Mouse (Mus musculus): ENCODE measurements around the gene Sphk1. TPM values are rescaled to one million over a fixed set of nuclear protein-coding genes. Genes with fewer than 3 reads are reported as not detected.
A peak's percentile ranks its signal among the peaks of the same experiment; 100 is the strongest.

Sphk1 gene
- total and polyA plus RNA-seq, 3 experiments, result 53.5 to 127 TPM; not detected in 1

GRCm38 (mm10) chr11:116518482-116518881 lies 12.2 kb upstream of the Sphk1 start:
- DNase-seq (ENCODE audit: low read depth, low spot score), result no peak
- H3K4me1 ChIP-seq (ENCODE audit: control insufficient read depth in 1 of 2, insufficient read depth in 2 of 2, low read length in 2 of 2), result peaks cover 8 to 15% of the 10 kb centered on the region in 2 experiments
- no peaks in the 10 kb centered on the region for H3K79me2 ChIP-seq (ENCODE audit: control insufficient read depth, insufficient read depth, low read length, poor library complexity)
- H3K27me3 ChIP-seq (ENCODE audit: control insufficient read depth in 1 of 2, insufficient read depth in 2 of 2, low read length in 2 of 2), result no peaks in the 10 kb centered on the region
- no peak overlapping the region for H3K27ac ChIP-seq (ENCODE audit: control insufficient read depth, low read depth, low read length)
- TF ChIP-seq MYC (IDR thresholded peaks at IDR 0.05; ENCODE audit: low read depth, low read length), result no peak
- TF ChIP-seq E2F4 (IDR thresholded peaks at IDR 0.05; ENCODE audit: borderline replicate concordance, low read depth, low read length), result no peak
- TF ChIP-seq ZC3H11A (IDR thresholded peaks at IDR 0.05; ENCODE audit: low read depth, low read length), result no peak
- TF ChIP-seq RCOR1 (IDR thresholded peaks at IDR 0.05; ENCODE audit: low read depth, low read length), result 0 out of 2 replicates have a peak, but pooled peaks have one; percentile 17
- TF ChIP-seq RAD21 (IDR thresholded peaks at IDR 0.05; ENCODE audit: low read depth, low read length), result no peak
- no peak overlapping the region for H3K4me3 ChIP-seq (ENCODE audit: control insufficient read depth in 1 of 2, insufficient read depth in 1 of 2, low read depth in 2 of 2, low read length in 2 of 2)
- H3K9me3 ChIP-seq (replicated peaks; ENCODE audit: insufficient read depth, low read length), result no peaks in the 10 kb centered on the region
- peaks cover 0 to 2% of the 10 kb centered on the region in 2 experiments; a peak in 2 of 4 replicates for H3K36me3 ChIP-seq (ENCODE audit: control insufficient read depth in 1 of 2, insufficient read depth in 2 of 2, low read length in 2 of 2)
- H3K9ac ChIP-seq (ENCODE audit: control insufficient read depth, low read depth, low read length, poor library complexity, severe bottlenecking), result no peak overlapping the region

GRCm38 (mm10) chr11:116521143-116521542 lies 9.6 kb upstream of the Sphk1 start:
- Histone ChIP-seq H3K9ac (ENCODE audit: control insufficient read depth, low read depth, low read length, poor library complexity, severe bottlenecking) (no peak overlapping the region), H3K4me3 (ENCODE audit: control insufficient read depth in 1 of 2, insufficient read depth in 1 of 2, low read depth in 2 of 2, low read length in 2 of 2) (no peak overlapping the region), H3K27me3 (ENCODE audit: control insufficient read depth in 1 of 2, insufficient read depth in 2 of 2, low read length in 2 of 2) (no peaks in the 10 kb centered on the region), H3K9me3 (replicated peaks; ENCODE audit: insufficient read depth, low read length) (no peaks in the 10 kb centered on the region), H3K79me2 (ENCODE audit: control insufficient read depth, insufficient read depth, low read length, poor library complexity) (no peaks in the 10 kb centered on the region), H3K36me3 (ENCODE audit: control insufficient read depth in 1 of 2, insufficient read depth in 2 of 2, low read length in 2 of 2) (peaks cover 0 to 5% of the 10 kb centered on the region in 2 experiments; a peak in 2 of 4 replicates), H3K27ac (ENCODE audit: control insufficient read depth, low read depth, low read length) (no peak overlapping the region), H3K4me1 (ENCODE audit: control insufficient read depth in 1 of 2, insufficient read depth in 2 of 2, low read length in 2 of 2) (peaks cover 5 to 22% of the 10 kb centered on the region in 2 experiments)
- no peak for TF ChIP-seq NRF1 (IDR thresholded peaks at IDR 0.05; ENCODE audit: insufficient read depth, low read depth, low read length, poor library complexity, severe bottlenecking)
- no peak for TF ChIP-seq MAX (IDR thresholded peaks at IDR 0.05; ENCODE audit: low read length)
- 0 out of 2 replicates have a peak, but pooled peaks have one; percentile 3 for TF ChIP-seq NELFE (IDR thresholded peaks at IDR 0.05; ENCODE audit: low read depth, low read length)
- no peak for TF ChIP-seq RCOR1 (IDR thresholded peaks at IDR 0.05; ENCODE audit: low read depth, low read length)
- TF ChIP-seq MYB (IDR thresholded peaks at IDR 0.05; ENCODE audit: low read depth, low read length), result no peak
- TF ChIP-seq TBP (IDR thresholded peaks at IDR 0.05; ENCODE audit: low read depth, low read length), result peak; percentile 67; the same call in 1 of the 2 replicates
- peak; percentile 84 for DNase-seq (ENCODE audit: low read depth, low spot score)

DNA sequence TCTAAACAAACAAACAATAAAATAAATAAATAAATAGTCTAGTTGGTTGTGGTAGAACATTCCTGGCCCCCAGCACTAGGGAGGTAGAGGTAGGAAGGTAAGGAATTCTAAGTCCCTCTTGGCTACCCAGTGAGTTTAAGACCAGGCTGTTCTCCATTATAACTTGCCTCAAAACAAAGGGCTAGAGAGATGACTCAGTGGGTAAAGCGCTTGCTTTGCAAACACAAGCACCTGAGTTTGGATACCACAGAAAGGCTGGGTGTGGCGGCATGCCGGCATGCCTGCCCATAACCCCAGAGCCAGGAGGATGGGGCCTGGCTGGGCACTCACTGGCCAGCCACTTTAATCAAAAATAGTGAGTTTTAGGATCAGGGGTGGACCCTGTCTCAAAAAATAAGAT lies 8.7 kb upstream of the Sphk1 start:
- no peak for TF ChIP-seq MYB (IDR thresholded peaks at IDR 0.05; ENCODE audit: low read depth, low read length)
- no peak for TF ChIP-seq E2F4 (IDR thresholded peaks at IDR 0.05; ENCODE audit: borderline replicate concordance, low read depth, low read length)
- TF ChIP-seq NELFE (IDR thresholded peaks at IDR 0.05; ENCODE audit: low read depth, low read length), result no peak
- no peak for TF ChIP-seq GATA1 (IDR thresholded peaks at IDR 0.05; ENCODE audit: low read depth, low read length)
- no peak for TF ChIP-seq KAT2A (conservative IDR thresholded peaks at IDR 0.05; ENCODE audit: low read depth, low read length)
- no peak for TF ChIP-seq MAFK (IDR thresholded peaks at IDR 0.05; ENCODE audit: borderline replicate concordance, low read depth, low read length)
- TF ChIP-seq GABPA (IDR thresholded peaks at IDR 0.05; ENCODE audit: low read depth, low read length), result no peak
- TF ChIP-seq USF2 (IDR thresholded peaks at IDR 0.05; ENCODE audit: borderline replicate concordance in 1 of 2, insufficient read depth in 1 of 2, low read depth in 1 of 2, low read length in 2 of 2), result no peak
- TF ChIP-seq JUND (IDR thresholded peaks at IDR 0.05; ENCODE audit: low read depth, low read length), result no peak
- TF ChIP-seq EP300 (IDR thresholded peaks at IDR 0.05; ENCODE audit: low read depth in 1 of 2, low read length in 2 of 2), result no peak
- TF ChIP-seq ZMIZ1 (IDR thresholded peaks at IDR 0.05; ENCODE audit: low read depth, low read length), result no peak
- no peak for TF ChIP-seq NRF1 (IDR thresholded peaks at IDR 0.05; ENCODE audit: insufficient read depth, low read depth, low read length, poor library complexity, severe bottlenecking)
- no peak for TF ChIP-seq ZC3H11A (IDR thresholded peaks at IDR 0.05; ENCODE audit: low read depth, low read length)
- TF ChIP-seq MEF2A (IDR thresholded peaks at IDR 0.05; ENCODE audit: extremely low read depth, insufficient replicate concordance, low read depth, low read length, poor library complexity, severe bottlenecking), result no peak
- TF ChIP-seq MAX (IDR thresholded peaks at IDR 0.05; ENCODE audit: low read length), result no peak
- no peak for TF ChIP-seq RAD21 (IDR thresholded peaks at IDR 0.05; ENCODE audit: low read depth, low read length)
- TF ChIP-seq ETS1 (IDR thresholded peaks at IDR 0.05; ENCODE audit: low read depth, low read length), result no peak
- no peaks in the 10 kb centered on the region for H3K27me3 ChIP-seq (ENCODE audit: control insufficient read depth in 1 of 2, insufficient read depth in 2 of 2, low read length in 2 of 2)
- no peaks in the 10 kb centered on the region for H3K9me3 ChIP-seq (replicated peaks; ENCODE audit: insufficient read depth, low read length)
- H3K4me1 ChIP-seq (ENCODE audit: control insufficient read depth in 1 of 2, insufficient read depth in 2 of 2, low read length in 2 of 2), result peaks cover 5 to 22% of the 10 kb centered on the region in 2 experiments
- no peaks in the 10 kb centered on the region for H3K79me2 ChIP-seq (ENCODE audit: control insufficient read depth, insufficient read depth, low read length, poor library complexity)
- H3K27ac ChIP-seq (ENCODE audit: control insufficient read depth, low read depth, low read length), result no peak overlapping the region
- H3K36me3 ChIP-seq (ENCODE audit: control insufficient read depth in 1 of 2, insufficient read depth in 2 of 2, low read length in 2 of 2), result peaks cover 0 to 5% of the 10 kb centered on the region in 2 experiments; a peak in 2 of 4 replicates
- no peak overlapping the region for H3K4me3 ChIP-seq (ENCODE audit: control insufficient read depth in 1 of 2, insufficient read depth in 1 of 2, low read depth in 2 of 2, low read length in 2 of 2)
- no peak for DNase-seq (ENCODE audit: low read depth, low spot score)
- no peak overlapping the region for H3K9ac ChIP-seq (ENCODE audit: control insufficient read depth, low read depth, low read length, poor library complexity, severe bottlenecking)
